Mouse (Mus musculus) megakaryocyte, embryonic 14.5 days (primary cell): ENCODE data around the gene Myo1h.

ENCODE experiments used
- FLI1 ChIP-seq: IDR thresholded peaks from 2 replicates; pipeline ENCODE4 v1.6.1; 2012; ENCODE audit warnings: low read length, inconsistent platforms, mixed read lengths
- GATA1 ChIP-seq: IDR thresholded peaks from 3 replicates; pipeline ENCODE4 v1.6.1; 2012; ENCODE audit warnings: mixed read lengths, low read length, inconsistent platforms, borderline replicate concordance

GRCm38 (mm10) chr5:114246465-114246864 is 42.5 kb upstream of the Myo1h start:
- TF ChIP-seq GATA1 (no peak), FLI1 (no peak)
